Mouse (Mus musculus) heart, adult 2 months (tissue): ENCODE results near the gene Pla2g4d.
A peak's percentile ranks its signal among the peaks of the same experiment; 100 is the strongest.

Source experiments
- CTCF ChIP-seq: fragments of 200-600 bp; IDR thresholded peaks from 2 replicates; pipeline ENCODE4 v1.8.1; 2022; ENCODE audit warnings: antibody characterized with exemption, mild to moderate bottlenecking, moderate library complexity
- EP300 ChIP-seq: fragments of 200-500 bp; IDR thresholded peaks from 2 replicates; pipeline ENCODE4 v1.6.1; 2011; ENCODE audit warnings: low read depth, low read length, control low read depth; ENCODE audit not compliant: insufficient read depth
- POLR2A ChIP-seq: fragments of 200-500 bp; IDR thresholded peaks from 2 replicates; pipeline ENCODE4 v1.6.1; 2011; ENCODE audit warnings: mild to moderate bottlenecking, low read depth, low read length, control low read depth; ENCODE audit not compliant: insufficient read depth

GRCm38 (mm10) chr2:120235947-120236640 lies 52.9 kb downstream of the Pla2g4d start:
- no peak for TF ChIP-seq CTCF
- no peak for TF ChIP-seq POLR2A
- TF ChIP-seq EP300, result peak; percentile 21; the same call in 1 of the 2 replicates
